Mouse (Mus musculus): Measurements from ENCODE around the gene Hist1h3b.

- no peak for TF ChIP-seq POLR2A (IDR thresholded peaks at IDR 0.05; ENCODE audit: insufficient read depth, low read depth, low read length)
- TF ChIP-seq CTCF (IDR thresholded peaks at IDR 0.05; ENCODE audit: insufficient read depth, low read depth, low read length): no peak
These were observed 6.5 kb upstream of the Hist1h3b start, which contains the start of gene Hist1h3c for GRCm38 (mm10) chr13:23745381-23746161.
